Mouse (Mus musculus): ENCODE measurements around the gene Clasp1.
"Not testable (repeated sequence)": the region's sequence is repeated elsewhere in the genome, so short reads cannot be mapped to it uniquely, and the experiment has no call there.

Clasp1 gene

DNA sequence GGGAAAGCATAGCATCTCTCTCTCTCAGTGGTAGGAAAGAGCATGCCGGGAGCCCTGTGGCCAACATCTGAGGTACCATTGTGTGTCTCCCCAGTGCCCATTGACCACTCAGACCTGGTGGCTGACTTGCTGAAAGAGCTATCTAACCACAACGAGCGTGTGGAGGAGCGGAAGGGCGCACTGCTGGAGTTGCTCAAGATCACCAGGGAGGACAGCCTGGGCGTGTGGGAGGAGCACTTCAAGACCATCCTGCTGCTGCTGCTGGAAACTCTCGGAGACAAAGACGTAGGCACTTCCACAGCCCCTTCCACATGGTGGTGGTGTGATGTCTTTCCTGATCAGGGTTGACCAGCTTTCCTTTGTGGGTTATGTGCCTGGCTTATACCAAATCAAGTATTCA lies 192.3 kb downstream of the Clasp1 start:
- no peak for DNase-seq (ENCODE audit: low spot score in 2 of 2)

DNA sequence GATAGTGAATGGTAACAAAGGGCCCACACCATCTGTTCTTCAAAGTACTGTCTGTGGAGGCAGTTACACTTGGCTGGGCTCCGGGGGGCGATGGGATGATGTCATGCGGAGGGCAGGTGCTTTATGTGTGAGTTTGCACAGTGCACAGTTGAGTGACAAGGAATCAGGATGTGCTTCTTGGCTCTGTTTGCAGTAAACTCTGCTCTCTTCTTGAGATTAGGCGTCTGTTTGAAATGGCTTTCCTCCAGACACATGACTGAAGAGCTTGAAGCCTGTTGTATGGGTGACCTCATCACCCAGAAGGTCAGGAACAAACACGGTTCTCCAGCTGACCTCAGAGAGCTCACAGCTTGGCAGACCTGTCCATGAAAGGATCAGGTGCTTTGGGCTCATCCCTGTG lies 200.9 kb downstream of the Clasp1 start:
- no peak for DNase-seq (ENCODE audit: low spot score in 2 of 2)

DNA sequence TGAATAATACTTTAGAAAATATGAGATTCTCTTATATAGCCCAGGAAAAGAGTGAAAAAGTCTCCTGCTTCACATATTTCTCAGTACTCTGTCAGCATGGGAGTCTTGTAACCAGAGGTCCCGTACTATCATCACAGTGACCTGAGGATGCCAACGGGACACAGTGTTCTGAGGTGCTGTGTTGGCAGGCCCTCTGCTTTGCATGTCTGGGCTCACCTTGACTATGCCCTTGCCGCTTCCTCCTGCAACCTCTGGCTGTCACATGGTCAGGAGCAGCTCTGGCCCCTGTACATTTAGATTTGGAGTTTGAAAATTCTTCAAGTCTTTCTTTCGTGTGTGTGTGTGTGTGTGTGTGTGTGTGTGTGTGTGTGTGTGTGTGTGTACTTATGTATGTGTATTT lies 204.1 kb downstream of the Clasp1 start:
- DNase-seq (ENCODE audit: low spot score in 2 of 2) = no peak

DNA sequence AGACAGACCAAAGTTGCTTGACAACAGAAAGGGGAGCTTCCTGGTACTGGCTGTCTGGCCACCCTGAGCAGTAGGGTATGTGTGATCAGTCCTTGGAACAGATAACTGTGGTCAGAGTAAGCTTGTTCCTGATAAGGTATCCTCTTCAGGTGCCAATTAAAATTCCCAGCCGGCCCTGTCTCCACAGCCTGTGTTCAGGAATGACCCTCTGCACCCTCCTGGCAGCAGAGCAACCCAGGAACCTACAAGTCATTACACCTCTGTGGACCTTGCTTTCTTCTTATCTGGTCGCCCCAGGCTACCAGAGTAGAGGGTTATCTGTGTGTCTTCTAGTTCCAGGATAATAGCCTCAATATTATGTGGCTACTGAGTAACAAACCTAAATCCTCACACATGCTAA lies 206.5 kb downstream of the Clasp1 start:
- no peak for DNase-seq (ENCODE audit: low spot score in 2 of 2)

DNA sequence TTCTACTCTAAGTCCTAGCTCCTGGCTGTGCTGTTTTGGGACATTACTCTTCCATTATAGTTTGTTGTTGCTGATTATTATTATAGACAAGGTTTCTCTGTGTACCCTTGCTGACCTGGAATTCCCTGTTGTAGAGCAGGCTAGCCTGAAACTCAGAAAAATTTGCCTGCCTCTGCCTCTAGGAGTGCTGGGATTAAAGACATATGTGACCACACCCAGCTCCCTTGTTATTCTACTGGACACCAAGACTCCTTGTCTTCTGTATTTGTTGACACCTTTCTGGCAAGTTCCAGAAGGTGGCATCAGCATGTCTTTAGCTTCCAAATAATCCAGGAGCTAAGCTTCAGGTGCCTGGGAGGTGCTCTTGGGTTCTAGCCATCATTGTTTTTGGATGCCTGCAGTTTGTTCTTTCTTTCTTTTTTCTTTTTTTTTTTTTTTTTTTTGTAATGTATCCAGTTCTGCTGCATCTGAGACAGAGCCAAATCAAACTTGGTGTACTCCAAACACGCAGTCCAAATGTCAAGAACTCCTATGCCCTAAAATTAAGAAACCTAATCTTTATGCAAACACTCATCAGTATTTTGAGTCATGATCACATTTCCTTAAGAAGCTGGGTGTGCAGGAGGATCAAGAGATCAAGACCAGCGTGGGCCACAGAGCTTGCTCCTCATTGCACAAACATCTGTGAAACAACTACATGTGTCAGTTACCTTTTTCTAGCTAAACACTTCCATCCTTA lies 208.8 kb downstream of the Clasp1 start:
- no peak for DNase-seq (ENCODE audit: low spot score in 2 of 2)

DNA sequence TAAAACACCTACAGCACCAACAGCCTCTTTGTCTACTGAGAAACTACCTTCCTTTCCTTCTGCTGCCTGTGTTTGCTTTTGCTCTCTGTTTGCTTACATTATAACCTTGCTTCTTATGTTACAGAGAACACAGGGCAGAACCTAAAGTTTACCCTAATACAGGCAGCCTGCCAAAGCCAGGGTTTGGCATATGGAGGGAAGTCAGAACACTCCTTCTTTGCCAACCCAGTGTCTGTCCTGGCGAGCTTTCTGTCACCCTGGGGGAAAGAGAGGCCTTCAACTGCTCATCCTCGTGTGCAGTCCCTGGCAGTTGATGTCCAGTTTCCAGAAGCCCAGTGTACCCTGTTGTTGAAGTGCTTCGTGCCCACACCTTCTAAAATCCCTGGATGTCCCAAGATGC lies 209.5 kb downstream of the Clasp1 start:
- DNase-seq (ENCODE audit: low spot score in 2 of 2) = no peak

DNA sequence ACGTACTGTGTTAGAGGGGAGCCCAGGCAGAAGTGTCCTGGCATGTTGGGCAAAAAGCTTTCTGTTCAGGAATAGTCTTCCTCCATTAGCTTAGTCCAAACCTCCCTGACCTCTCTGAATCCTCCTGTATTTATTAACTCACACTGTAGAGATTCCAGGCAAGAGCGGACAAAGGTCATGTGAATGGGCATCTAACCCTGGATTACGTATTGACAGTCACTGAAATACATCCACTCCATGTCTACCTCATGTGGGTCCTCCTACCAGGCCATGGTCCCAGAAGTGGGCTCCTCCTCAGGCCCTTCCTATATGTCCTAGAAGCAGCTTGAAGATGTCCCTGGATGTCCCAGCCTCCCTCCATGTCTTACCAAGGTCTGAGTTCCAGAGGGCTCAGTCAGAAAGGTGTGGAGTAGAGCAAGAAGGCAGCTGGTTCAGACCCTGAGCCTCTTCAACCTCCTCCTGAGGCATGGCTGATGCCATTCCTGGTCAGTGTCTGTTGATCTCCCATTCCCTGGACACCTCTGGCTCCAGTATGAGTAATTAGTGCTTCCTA lies 224.8 kb downstream of the Clasp1 start:
- no peak for DNase-seq (ENCODE audit: low spot score in 2 of 2)

DNA sequence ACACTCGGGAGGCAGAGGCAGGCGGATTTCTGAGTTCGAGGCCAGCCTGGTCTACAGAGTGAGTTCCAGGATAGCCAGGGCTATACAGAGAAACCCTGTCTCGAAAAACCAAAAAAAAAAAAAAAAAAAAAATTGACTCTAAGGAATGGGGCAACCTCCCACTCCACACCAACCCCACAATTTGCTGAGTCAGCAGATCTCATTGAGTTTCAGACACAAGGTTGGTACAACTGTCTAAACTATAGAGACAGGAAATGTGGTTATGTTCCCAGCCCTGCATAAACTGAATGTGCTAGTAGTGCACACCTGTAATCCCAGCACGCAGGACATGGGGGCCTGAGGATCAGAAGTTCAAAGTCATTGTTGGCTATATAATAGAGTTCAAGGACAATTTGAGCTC lies 232.2 kb downstream of the Clasp1 start:
- not testable (repeated sequence) for DNase-seq (ENCODE audit: low spot score in 2 of 2)

DNA sequence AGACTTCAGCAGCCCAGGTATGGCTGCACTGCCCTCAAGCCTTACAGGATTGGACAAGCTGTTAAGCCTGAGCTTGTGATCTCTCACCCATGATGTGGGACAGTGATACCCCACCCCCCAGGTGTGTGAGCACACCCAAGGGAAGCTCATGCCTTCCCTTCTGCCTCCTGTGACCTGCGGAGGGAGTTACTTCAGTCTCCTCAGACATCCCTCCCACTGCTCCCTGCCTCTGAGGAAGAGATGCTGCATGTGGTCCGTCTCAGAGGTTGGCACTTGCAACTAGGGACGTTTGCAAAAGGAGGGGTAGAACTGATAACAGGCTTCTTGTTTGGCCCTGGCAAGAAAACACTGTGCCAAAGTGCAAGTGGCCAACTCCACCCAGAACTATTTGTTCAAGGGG lies 234.0 kb downstream of the Clasp1 start:
- no peak for DNase-seq (ENCODE audit: low spot score in 2 of 2)

DNA sequence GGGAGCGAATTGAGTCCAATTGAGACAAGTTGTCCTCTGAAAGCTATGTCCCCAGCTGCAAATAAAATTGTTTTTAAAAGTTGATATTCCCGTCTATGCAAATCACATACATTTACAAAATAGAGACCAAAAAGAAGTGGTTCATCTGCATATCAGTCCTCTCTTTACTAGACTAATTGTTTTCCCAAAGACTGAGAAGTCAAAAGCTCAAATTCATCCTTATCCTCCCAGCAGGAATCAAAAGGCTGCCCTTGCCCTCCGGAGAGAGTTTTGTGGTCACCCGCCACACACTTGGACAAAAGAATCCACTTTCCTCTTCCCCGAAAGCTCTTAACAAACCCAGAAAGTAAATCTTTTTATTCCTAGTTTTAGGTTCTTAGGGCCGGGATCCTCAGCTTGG lies 236.6 kb downstream of the Clasp1 start:
- DNase-seq (ENCODE audit: low spot score in 2 of 2) = no peak

DNA sequence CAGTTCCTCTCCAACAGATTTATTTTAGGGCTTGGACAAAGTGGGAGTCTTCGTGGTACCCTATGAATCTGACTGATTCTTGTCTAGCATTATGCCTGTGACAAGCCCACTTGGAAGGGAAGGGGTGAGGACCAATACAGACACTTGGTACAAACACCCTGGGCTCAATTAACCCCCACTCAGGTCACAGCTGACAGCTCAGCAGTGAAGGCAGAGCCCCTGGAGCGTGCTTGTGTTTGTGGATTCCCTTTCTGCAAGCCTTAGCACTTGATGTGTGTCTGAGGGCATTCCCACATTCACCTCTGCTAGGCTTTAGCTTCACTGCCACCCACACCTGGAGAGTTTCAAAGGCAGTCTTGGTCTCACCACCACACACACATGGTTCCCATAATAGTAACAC lies 237.1 kb downstream of the Clasp1 start:
- DNase-seq (ENCODE audit: low spot score in 2 of 2) = no peak

DNA sequence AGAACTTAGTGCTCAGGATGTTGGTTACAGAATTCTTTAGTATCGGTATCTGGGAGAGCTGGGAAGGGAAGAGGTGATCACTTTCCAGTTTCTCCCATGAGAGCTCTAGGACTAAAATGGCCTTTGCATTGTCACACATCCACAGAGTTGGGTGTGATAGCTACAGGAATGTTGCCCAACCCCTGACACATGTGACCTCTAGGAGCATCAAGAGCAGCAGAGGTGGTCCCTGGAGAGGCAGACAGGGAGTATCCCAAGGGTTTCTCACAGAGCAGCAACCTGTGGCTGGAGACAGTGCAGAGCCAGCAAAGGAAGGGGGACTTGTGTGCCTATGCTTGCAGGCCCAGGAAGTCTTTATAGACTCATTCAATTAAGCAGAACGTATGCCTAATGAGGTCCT lies 237.6 kb downstream of the Clasp1 start:
- DNase-seq (ENCODE audit: low spot score in 2 of 2) = no peak

DNA sequence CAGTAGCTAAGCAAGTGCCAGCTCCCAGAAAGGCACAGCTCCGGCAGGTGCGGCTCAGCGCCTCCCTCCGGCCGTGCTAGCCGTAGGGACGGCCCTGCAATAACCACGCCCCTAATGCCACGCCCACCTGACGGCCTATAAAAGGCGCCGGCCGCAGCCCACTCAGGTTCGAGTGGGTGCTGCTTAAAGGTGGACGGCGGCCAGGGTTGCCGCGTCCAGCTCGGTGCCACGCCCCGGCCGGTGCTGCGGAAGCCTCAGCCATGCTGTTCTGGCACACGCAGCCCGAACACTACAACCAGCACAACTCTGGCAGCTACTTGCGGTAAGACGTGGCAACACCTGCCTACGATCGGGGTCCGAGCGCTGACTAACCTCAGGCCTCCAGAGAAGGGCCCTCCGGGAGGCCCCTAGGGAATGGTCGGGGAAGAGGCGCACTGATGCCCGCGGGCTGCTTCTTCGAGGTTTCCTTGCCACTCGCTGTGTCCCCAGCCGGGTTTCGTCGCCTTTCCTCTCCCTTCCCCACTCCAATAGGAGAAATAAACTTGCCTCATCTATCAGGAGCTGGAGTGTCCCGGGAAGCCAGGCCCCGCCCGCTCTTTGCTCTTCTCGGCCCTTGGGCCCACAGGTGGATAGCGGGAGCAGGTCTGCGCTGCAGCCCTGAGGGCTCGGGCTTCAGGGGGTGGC lies 239.1 kb downstream of the Clasp1 start, which contains the start of gene Tfcp2l1:
Gene Tfcp2l1 (plus strand): TSS at position 165 of the 684 bp plus-strand sequence.
- peak; percentile 13 to 32 for DNase-seq (ENCODE audit: low spot score in 2 of 2)

DNA sequence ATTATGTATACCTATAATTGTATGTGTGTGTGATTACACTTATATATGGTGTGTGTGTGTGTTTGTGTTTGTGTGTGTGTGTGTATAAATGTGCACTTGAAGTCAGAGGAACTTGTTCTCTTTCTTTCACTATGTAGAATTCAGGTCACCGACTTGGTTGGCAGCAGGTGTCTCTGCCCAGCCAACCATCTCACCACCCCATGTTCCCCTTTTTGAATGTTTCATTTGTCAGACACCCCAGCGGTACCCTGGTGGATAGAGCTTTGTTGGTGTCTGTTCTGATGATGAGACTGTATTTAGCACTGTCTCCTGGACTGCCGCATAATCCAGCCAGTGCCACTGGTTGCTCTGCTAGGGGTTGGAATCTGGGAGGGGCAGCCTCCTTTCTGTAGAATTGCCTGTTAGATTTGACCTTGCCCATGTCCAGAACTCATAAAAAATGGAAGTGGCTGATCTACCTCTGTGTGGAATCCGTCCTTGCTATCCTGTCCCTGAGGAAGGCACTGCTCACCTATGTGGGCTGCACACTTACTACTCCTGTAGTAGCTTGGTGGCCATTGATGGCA lies 244.6 kb downstream of the Clasp1 start:
- no peak for DNase-seq (ENCODE audit: low spot score in 2 of 2)

DNA sequence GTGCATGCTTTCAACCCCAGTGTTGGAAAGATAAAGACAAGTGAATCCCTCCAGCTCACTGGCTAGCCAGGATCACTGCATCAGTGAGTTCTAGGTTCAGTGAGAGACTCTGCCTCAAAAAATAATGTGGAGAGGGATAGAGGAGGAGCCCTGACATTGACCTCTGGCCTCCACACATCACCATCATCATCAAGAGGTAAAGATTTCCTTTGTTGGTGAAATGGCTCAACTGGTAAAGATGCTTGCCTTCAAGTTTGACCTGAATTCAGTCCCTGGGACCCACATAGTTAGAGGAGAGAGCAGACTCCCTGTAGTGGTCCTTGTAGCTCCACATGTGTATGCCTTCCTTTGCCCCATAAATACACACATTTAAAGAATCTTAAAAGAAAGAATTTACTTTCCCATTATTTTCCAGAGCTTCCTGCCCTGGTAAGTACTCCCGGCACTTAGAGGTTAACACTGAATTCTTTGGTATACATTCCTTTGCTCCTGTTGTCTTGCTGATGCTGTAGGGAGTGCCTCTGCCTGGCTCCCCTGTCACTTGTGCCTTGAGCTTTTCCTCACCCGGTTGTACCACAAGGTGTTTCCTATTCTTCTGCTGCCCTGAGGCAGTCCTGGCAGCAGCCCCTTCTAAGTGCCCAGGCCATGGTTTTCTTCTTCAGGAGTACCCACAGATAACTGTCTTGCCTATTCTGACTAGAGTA lies 253.6 kb downstream of the Clasp1 start:
- no peak for DNase-seq (ENCODE audit: low spot score in 2 of 2)

DNA sequence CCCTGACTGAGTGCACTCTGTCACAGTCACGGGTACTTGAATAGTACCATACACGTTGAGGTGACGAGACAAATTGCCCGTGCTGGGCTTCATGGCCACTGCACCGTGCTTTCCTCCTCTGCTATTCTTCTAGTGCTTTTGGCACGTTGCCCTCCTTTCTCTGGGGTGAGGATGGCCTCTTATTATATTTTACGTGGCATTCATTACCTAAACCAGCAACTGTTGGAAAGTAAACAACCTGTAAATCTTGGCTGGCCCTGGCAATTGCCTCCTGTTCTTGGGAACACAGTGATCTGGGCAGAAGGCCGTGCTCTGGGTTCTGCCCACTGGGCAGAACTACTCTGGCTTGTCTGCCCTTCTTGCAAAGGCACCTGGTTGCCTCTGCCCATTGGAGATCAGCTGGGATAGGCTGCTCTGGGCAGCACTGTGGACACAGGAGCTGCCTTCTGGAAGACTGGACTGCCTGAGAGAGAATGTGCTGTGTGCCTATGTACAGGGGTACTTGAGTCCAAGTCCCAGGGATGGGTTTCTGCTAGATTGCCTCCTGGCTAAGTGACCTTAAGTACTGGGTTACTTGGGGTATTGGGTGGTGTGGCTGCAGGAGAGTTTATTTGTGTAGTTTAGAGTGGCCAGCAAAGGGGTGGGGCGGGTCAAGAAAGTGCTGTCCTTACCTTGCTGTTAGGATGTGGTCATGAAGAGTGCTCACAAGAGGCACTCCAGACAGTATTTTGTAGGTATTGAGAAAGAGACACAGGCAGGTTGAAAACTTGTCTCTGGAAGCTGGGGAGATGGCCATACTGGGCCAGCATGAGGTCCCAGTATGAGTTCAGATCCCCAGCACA lies 254.5 kb downstream of the Clasp1 start:
- no peak for DNase-seq (ENCODE audit: low spot score in 2 of 2)

DNA sequence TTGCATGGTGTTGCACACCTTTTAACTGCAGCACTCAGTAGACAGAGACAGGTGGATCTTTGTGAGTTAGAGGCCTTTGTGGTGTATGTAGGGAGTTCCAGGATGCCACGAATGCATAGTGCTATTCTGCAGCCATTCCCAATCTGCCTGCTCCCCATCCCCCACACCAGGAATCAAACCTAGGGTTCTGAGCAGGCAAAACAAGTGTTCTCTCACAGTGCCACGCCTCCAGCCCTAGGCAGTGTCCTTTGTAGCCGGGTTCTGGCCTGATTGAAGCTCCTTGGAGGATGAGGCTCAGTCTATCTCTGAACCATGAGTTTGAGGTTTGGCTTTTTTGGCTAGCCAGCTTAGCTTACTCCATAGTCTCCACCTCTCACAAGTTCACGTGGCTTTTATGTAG lies 256.8 kb downstream of the Clasp1 start:
- no peak for DNase-seq (ENCODE audit: low spot score in 2 of 2)

DNA sequence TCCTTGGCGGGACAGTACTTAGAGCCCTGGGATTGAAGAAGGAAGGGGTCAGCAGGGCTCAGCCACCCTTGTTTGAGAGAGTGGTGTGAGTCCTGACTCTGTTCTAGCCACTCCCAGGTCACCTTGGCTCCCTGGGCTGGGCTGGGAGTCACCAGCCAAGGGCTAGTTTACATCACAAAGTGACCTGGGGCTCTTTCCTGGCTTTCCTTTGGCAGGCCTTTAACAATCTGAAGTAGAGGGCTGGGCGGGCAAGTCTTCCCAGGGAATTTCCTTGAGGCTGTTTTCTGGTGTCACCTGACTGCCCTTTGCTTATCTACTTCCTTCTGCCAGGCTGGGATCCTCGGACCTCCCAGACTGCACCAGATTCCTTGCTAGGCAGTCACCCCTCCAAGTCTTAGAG lies 259.2 kb downstream of the Clasp1 start:
- DNase-seq (ENCODE audit: low spot score in 2 of 2) = no peak

DNA sequence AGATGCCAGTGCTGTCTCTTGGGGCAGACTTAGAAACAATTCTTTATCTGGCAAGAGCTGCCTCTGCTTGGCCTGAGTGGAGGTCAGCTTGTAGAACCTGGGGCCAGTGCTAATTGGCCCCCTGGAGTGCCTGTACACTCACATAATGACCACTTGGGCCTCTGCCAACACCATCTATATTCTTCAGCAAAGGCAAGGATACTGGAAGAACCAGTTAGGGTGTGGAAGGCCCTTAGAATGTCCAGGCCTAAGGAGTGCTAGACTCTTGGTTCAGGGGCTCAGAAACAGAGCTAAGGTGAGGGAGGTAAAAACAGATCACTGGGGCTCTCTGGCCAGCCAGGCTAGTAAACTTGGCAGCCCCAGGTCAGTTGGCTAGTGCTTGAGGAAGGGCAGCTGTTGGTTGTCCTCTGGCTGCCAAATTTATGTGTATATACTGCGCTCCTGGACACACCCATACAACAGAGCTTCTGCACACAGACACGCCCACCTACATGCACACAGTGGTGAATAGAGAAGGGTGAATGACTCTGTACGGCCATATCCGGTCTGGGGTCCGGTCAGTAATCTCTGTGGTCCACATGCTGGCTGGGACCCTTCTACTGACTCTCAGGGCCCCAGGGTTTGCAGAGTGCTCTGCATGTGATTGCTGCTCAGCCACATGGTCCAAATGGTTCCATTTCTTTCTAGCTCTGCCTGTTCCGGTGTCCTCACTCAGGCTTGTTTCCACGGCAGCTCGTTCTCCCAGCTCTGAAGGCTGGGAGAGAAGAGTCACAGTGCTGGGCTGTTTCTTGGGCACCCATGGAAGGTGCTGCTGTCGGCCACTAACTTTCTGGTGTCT lies 261.3 kb downstream of the Clasp1 start:
- DNase-seq (ENCODE audit: low spot score in 2 of 2) = no peak

DNA sequence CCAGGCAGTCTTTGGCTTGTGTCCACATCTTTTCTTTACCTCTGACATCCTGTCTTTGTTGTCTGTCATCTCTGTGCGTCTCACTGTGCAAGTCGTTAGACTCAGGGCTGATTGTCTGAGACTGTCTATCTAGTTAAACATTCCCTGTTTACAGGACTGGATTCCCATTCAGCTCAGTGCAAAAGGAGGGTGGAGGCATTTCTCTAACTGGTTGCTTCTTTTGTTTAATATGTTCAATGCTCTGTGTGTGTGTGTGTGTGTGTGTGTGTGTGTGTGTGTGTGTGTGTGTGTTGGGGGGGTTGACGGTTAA lies 261.9 kb downstream of the Clasp1 start:
- DNase-seq (ENCODE audit: low spot score in 2 of 2) = no peak

DNA sequence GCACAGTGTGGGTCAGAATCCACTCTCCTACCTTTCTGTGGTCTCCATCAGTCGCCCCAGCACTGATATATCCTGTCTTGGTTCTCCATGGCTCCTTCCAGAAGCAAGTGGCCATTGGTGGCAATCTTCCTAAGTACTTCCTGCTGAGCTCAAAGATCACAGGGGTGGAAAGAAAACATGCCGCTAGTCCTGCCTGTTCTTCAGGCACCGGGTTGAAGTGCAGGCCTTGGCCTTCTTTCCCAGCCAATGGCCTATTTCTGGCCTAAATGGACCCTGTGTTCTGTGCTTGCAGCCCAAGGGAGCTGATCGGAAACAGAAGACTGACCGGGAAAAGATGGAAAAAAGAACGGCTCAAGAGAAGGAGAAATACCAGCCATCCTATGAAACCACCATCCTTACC lies 269.9 kb downstream of the Clasp1 start:
- no peak for DNase-seq (ENCODE audit: low spot score in 2 of 2)
